Mouse (Mus musculus) naive thymus-derived CD4-positive, alpha-beta T cell, adult 2 months (primary cell): ENCODE data around the gene Nr3c2.

Experiments
- DNase-seq: peaks from one replicate; pipeline ENCODE4 v3.0.0-alpha.2; 2011; ENCODE audit warnings: low read depth

Gene Nr3c2

GRCm38 (mm10) chr8:76971761-76972404, 72.6 kb downstream of the Nr3c2 start:
- DNase-seq, result no peak

- DNase-seq, result no peak
Observed at GRCm38 (mm10) chr8:76972947-76973552, 73.8 kb downstream of the Nr3c2 start.

GRCm38 (mm10) chr8:76977907-76978306, 78.7 kb downstream of the Nr3c2 start:
- DNase-seq, result no peak

- no peak for DNase-seq
Observed at GRCm38 (mm10) chr8:76984082-76984481, 84.8 kb downstream of the Nr3c2 start.

GRCm38 (mm10) chr8:76984851-76985250, 85.6 kb downstream of the Nr3c2 start:
- DNase-seq, result no peak

- no peak for DNase-seq
Observed at GRCm38 (mm10) chr8:76987876-76988275, 88.6 kb downstream of the Nr3c2 start.

GRCm38 (mm10) chr8:76998276-76998675, 99.0 kb downstream of the Nr3c2 start:
- DNase-seq, result no peak

- DNase-seq, result no peak
Observed at GRCm38 (mm10) chr8:77009425-77009824, 110.2 kb downstream of the Nr3c2 start.

GRCm38 (mm10) chr8:77011985-77012384, 112.7 kb downstream of the Nr3c2 start:
- DNase-seq, result no peak

- no peak for DNase-seq
Observed at GRCm38 (mm10) chr8:77012641-77013040, 113.4 kb downstream of the Nr3c2 start.

GRCm38 (mm10) chr8:77016713-77017112, 117.5 kb downstream of the Nr3c2 start:
- DNase-seq, result no peak

- no peak for DNase-seq
Observed at GRCm38 (mm10) chr8:77023837-77024710, 124.8 kb downstream of the Nr3c2 start.

- no peak for DNase-seq
Observed at GRCm38 (mm10) chr8:77031213-77031612, 132.0 kb downstream of the Nr3c2 start.

- DNase-seq, result no peak
Observed at GRCm38 (mm10) chr8:77033706-77034464, 134.6 kb downstream of the Nr3c2 start.

- DNase-seq, result no peak
Observed at GRCm38 (mm10) chr8:77034465-77034829, 135.2 kb downstream of the Nr3c2 start.

- DNase-seq, result no peak
Observed at GRCm38 (mm10) chr8:77041214-77041613, 142.0 kb downstream of the Nr3c2 start.

GRCm38 (mm10) chr8:77044849-77045248, 145.6 kb downstream of the Nr3c2 start:
- no peak for DNase-seq

- DNase-seq, result no peak
Observed at GRCm38 (mm10) chr8:77045711-77046110, 146.5 kb downstream of the Nr3c2 start.

- no peak for DNase-seq
Observed at GRCm38 (mm10) chr8:77046217-77046616, 147.0 kb downstream of the Nr3c2 start.

- no peak for DNase-seq
Observed at GRCm38 (mm10) chr8:77046731-77047130, 147.5 kb downstream of the Nr3c2 start.

- DNase-seq, result no peak
Observed at GRCm38 (mm10) chr8:77051399-77052275, 152.4 kb downstream of the Nr3c2 start.
